Mouse (Mus musculus) midbrain, embryonic 16.5 days (tissue): ENCODE measurements around the gene Cenpo. TPM values are rescaled to one million over a fixed set of nuclear protein-coding genes. Genes with fewer than 3 reads are reported as not detected.
"Not testable (repeated sequence)": the region's sequence is repeated elsewhere in the genome, so short reads cannot be mapped to it uniquely, and the experiment has no call there.

Experiments used
- ATAC-seq: fragments of 200-750 bp; cut with Nextera tagmentation; 2 replicates; pipeline ENCODE4 v1.8.0; 2017; ENCODE audit warnings: moderate TSS enrichment
- H3K27ac ChIP-seq: fragments of 300-500 bp; sonication (generic); 2 replicates; pipeline ENCODE4 v1.5.1; 2014; ENCODE audit warnings: mild to moderate bottlenecking, low read length, mixed read lengths
- H3K27me3 ChIP-seq: fragments of 300-500 bp; sonication (generic); 2 replicates; pipeline ENCODE4 v1.6.1; 2014; ENCODE audit warnings: low read depth, low read length, mixed read lengths; ENCODE audit not compliant: control insufficient read depth, insufficient read depth
- H3K36me3 ChIP-seq: fragments of 300-500 bp; sonication (generic); 2 replicates; pipeline ENCODE4 v1.6.1; 2014; ENCODE audit warnings: mild to moderate bottlenecking, low read length, moderate library complexity, mixed read lengths; ENCODE audit not compliant: control insufficient read depth, insufficient read depth
- H3K4me1 ChIP-seq: fragments of 300-500 bp; sonication (generic); 2 replicates; pipeline ENCODE4 v1.6.1; 2014; ENCODE audit warnings: mild to moderate bottlenecking, low read length, mixed read lengths; ENCODE audit not compliant: control insufficient read depth, insufficient read depth
- H3K4me2 ChIP-seq: fragments of 300-500 bp; sonication (generic); 2 replicates; pipeline ENCODE4 v1.6.1; 2014; ENCODE audit warnings: mild to moderate bottlenecking, low read length, mixed read lengths
- H3K4me3 ChIP-seq: fragments of 300-500 bp; sonication (generic); 2 replicates; pipeline ENCODE4 v1.5.1; 2014; ENCODE audit warnings: low read depth, mild to moderate bottlenecking, low read length, moderate library complexity, mixed read lengths
- H3K9ac ChIP-seq: fragments of 300-500 bp; sonication (generic); 2 replicates; pipeline ENCODE4 v1.6.1; 2014; ENCODE audit warnings: low read depth, low read length, mixed read lengths
- H3K9me3 ChIP-seq: fragments of 300-500 bp; sonication (generic); replicated peaks from 2 replicates; pipeline ENCODE4 v1.6.1; 2014; ENCODE audit warnings: mild to moderate bottlenecking, low read length, mixed read lengths; ENCODE audit not compliant: control insufficient read depth, poor library complexity, severe bottlenecking
- WGBS: fragments of 180-500 bp; shearing (Covaris S2); extraction: QIAGEN DNeasy Blood & Tissue Kit; methylation state at CpG from one replicate; pipeline ENCODE4 v1.1.7; 2014; 5-methylcytosine and 5-hydroxymethylcytosine counted together
- polyA plus RNA-seq: library from polyadenylated mRNA; unstranded; fragments of >200 nt; fragmentation: Nextera tagmentation; extraction: Ambion mirVana; gene quantifications from 2 replicates; pipeline ENCODE4 v1.2.1, GENCODE M21; 2015

The Cenpo gene
- polyA plus RNA-seq, 1 experiment from 2014 or later = 7.4 TPM

GRCm38 (mm10) chr12:4243805-4244204 lies 9.7 kb upstream of the Cenpo start:
- Histone ChIP-seq H3K36me3 (no peaks in the 10 kb centered on the region; the same call in 1 of the 2 replicates), H3K27me3 (no peaks in the 10 kb centered on the region), H3K27ac (no peak overlapping the region), H3K4me3 (no peak overlapping the region), H3K9me3 (no peaks in the 10 kb centered on the region), H3K4me1 (no peaks in the 10 kb centered on the region), H3K9ac (no peak overlapping the region), H3K4me2 (no peak overlapping the region)
- no peak for ATAC-seq
- 73% methylated on average over 2 of the region's 2 CpGs for WGBS

GRCm38 (mm10) chr12:4240281-4240680 lies 6.2 kb upstream of the Cenpo start:
- not testable (repeated sequence) for H3K9me3 ChIP-seq, H3K27ac ChIP-seq, H3K4me1 ChIP-seq, H3K36me3 ChIP-seq, H3K4me2 ChIP-seq, H3K4me3 ChIP-seq, H3K27me3 ChIP-seq, H3K9ac ChIP-seq, ATAC-seq
- WGBS = 86% methylated on average over 8 of the region's 8 CpGs

GRCm38 (mm10) chr12:4237481-4237880 lies 3.4 kb upstream of the Cenpo start:
- Histone ChIP-seq H3K9ac (no peak overlapping the region), H3K9me3 (no peaks in the 10 kb centered on the region), H3K27me3 (no peaks in the 10 kb centered on the region), H3K27ac (no peak overlapping the region), H3K36me3 (0 out of 2 replicates have a peak, but pooled peaks cover 2% of the 10 kb centered on the region), H3K4me2 (no peak overlapping the region), H3K4me1 (peaks cover 14% of the 10 kb centered on the region), H3K4me3 (no peak overlapping the region)
- WGBS = 98% methylated on average over 15 of the region's 15 CpGs
- no peak for ATAC-seq

DNA sequence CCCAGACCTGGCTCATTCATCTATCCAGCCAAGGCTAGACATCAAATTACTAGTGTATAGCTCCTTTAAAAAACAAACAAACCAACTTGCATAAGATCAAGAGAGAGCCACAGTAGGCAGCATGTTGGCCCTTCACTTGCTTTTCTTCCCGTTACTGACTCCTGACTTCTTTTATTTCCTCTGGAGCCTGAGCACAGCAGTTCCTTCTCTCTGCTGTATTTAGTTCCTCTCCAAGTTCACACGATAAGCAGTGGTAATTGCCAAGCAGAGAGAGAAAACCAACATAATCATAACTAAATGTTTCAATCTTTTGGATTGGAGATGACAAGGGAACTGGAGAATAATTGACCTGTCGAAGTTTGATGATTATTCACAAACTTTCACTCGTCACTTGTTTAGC lies 1.3 kb downstream of the Cenpo start:
- no peaks in the 10 kb centered on the region for H3K27me3 ChIP-seq
- no peak overlapping the region for H3K9ac ChIP-seq
- H3K4me1 ChIP-seq = peaks cover 15% of the 10 kb centered on the region
- H3K4me3 ChIP-seq = no peak overlapping the region
- WGBS = 61% methylated on average over 4 of the region's 4 CpGs
- 0 out of 2 replicates have a peak, but pooled peaks cover 2% of the 10 kb centered on the region for H3K36me3 ChIP-seq
- no peak overlapping the region for H3K27ac ChIP-seq
- H3K9me3 ChIP-seq = no peaks in the 10 kb centered on the region
- ATAC-seq = no peak
- no peak overlapping the region; the same call in 1 of the 2 replicates for H3K4me2 ChIP-seq

GRCm38 (mm10) chr12:4230156-4230555 lies 3.9 kb downstream of the Cenpo start:
- H3K27me3 ChIP-seq = no peaks in the 10 kb centered on the region
- H3K4me3 ChIP-seq = no peak overlapping the region
- no peak overlapping the region for H3K27ac ChIP-seq
- no peak overlapping the region for H3K9ac ChIP-seq
- WGBS = 91% methylated on average over 7 of the region's 7 CpGs
- H3K4me1 ChIP-seq = peaks cover 15% of the 10 kb centered on the region
- no peaks in the 10 kb centered on the region for H3K9me3 ChIP-seq
- no peak for ATAC-seq
- H3K36me3 ChIP-seq = peaks cover 4% of the 10 kb centered on the region; the same call in 1 of the 2 replicates
- H3K4me2 ChIP-seq = no peak overlapping the region

DNA sequence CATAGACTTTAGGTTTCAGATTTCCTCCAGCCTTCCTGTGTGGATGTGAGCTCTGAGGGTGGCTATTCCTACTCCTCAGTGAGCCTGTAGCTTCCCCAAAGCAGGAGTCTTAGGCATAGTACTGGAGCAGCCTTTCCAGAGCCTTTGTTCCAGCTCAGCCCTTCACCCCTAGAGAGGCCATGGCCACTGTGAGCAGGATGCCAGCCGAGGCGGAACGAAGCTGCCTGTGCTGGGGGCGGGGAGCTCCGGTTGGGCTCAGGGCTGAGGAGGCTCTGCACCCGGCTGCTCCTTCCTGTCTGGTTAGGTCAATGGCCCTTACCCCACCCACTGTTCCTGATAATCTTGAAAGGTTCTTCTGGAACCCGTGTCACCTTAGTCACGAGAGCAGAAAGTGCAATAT lies 21.2 kb downstream of the Cenpo start:
- no peak overlapping the region for H3K4me3 ChIP-seq
- H3K4me2 ChIP-seq = no peak overlapping the region
- no peak overlapping the region for H3K9ac ChIP-seq
- H3K36me3 ChIP-seq = peaks cover 35% of the 10 kb centered on the region
- no peaks in the 10 kb centered on the region for H3K27me3 ChIP-seq
- no peaks in the 10 kb centered on the region for H3K9me3 ChIP-seq
- 59% methylated on average over 8 of the region's 8 CpGs for WGBS
- H3K27ac ChIP-seq = no peak overlapping the region
- ATAC-seq = no peak
- no peaks in the 10 kb centered on the region for H3K4me1 ChIP-seq

- H3K27me3 ChIP-seq = no peaks in the 10 kb centered on the region
- no peaks in the 10 kb centered on the region for H3K4me1 ChIP-seq
- no peak overlapping the region for H3K9ac ChIP-seq
- no peak overlapping the region for H3K27ac ChIP-seq
- ATAC-seq = no peak
- WGBS = 92% methylated on average over 9 of the region's 9 CpGs
- H3K4me2 ChIP-seq = no peak overlapping the region
- H3K9me3 ChIP-seq = no peaks in the 10 kb centered on the region
- peaks cover 41% of the 10 kb centered on the region for H3K36me3 ChIP-seq
- no peak overlapping the region for H3K4me3 ChIP-seq
Measured at GRCm38 (mm10) chr12:4211174-4211573, 22.9 kb downstream of the Cenpo start.

DNA sequence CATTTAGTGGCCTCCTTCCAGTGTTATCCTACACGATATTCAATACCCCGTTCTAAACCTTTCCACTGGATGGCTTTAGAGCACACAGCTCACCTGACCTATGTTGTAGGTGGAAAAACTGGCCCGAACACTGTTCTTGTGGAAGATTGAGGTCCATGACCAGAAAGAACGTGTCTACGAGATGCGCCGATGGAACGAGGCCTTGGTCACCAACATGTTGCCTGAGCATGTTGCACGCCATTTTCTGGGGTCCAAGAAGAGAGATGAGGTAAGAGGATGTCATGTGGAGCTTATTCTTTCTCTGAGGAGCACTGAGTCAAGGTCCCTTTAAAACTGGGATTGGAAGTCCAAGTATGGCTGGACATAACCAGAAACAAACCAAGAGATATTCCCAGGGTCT lies 24.9 kb downstream of the Cenpo start:
- H3K4me3 ChIP-seq = no peak overlapping the region
- WGBS = 98% methylated on average over 9 of the region's 9 CpGs
- no peak overlapping the region for H3K27ac ChIP-seq
- no peaks in the 10 kb centered on the region for H3K27me3 ChIP-seq
- no peaks in the 10 kb centered on the region for H3K4me1 ChIP-seq
- H3K4me2 ChIP-seq = no peak overlapping the region
- peaks cover 37% of the 10 kb centered on the region for H3K36me3 ChIP-seq
- no peak overlapping the region for H3K9ac ChIP-seq
- no peaks in the 10 kb centered on the region for H3K9me3 ChIP-seq
- no peak for ATAC-seq

GRCm38 (mm10) chr12:4208405-4209133 lies 25.5 kb downstream of the Cenpo start:
- H3K36me3 ChIP-seq = peaks cover 33% of the 10 kb centered on the region
- no peak overlapping the region for H3K27ac ChIP-seq
- no peak overlapping the region for H3K4me2 ChIP-seq
- no peaks in the 10 kb centered on the region for H3K27me3 ChIP-seq
- H3K4me1 ChIP-seq = no peaks in the 10 kb centered on the region
- 73% methylated on average over 15 of the region's 15 CpGs for WGBS
- no peak overlapping the region for H3K4me3 ChIP-seq
- H3K9me3 ChIP-seq = no peaks in the 10 kb centered on the region
- H3K9ac ChIP-seq = no peak overlapping the region
- ATAC-seq = no peak; the same call in 1 of the 2 replicates
